Mouse (Mus musculus): ENCODE results near the gene Cacna1h.

The Cacna1h gene

GRCm38 (mm10) chr17:25332321-25332720 is 101.3 kb downstream of the Cacna1h start:
- DNase-seq (ENCODE audit: low spot score in 2 of 2): no peak

All from right cerebral cortex, postnatal 10 days (tissue).